Mouse (Mus musculus) spleen, adult 2 months (tissue): ENCODE data around the gene Cep164. TPM values are rescaled to one million over a fixed set of nuclear protein-coding genes. Genes with fewer than 3 reads are reported as not detected.

Experiments
- DNase-seq, 2 experiments: peaks; one replicate each; pipeline versions ENCODE4 v3.0.0 to v3.0.0-alpha.2; 2012 to 2021; ENCODE audit warnings: low spot score in 2 of 2, low read depth in 1 of 2
- H3K27ac ChIP-seq: fragments of 200-500 bp; 2 replicates; pipeline ENCODE4 v1.5.1; 2012; ENCODE audit warnings: low read length, inconsistent platforms; ENCODE audit not compliant: insufficient read depth
- H3K27me3 ChIP-seq: fragments of 200-500 bp; 2 replicates; pipeline ENCODE4 v1.6.1; 2012; ENCODE audit warnings: mild to moderate bottlenecking, moderate library complexity, low read length, inconsistent platforms; ENCODE audit not compliant: control insufficient read depth, insufficient read depth
- H3K36me3 ChIP-seq: fragments of 200-500 bp; 2 replicates; pipeline ENCODE4 v1.6.1; 2012; ENCODE audit warnings: mild to moderate bottlenecking, low read length, inconsistent platforms; ENCODE audit not compliant: control insufficient read depth, insufficient read depth
- H3K4me1 ChIP-seq: fragments of 200-500 bp; 2 replicates; pipeline ENCODE4 v1.6.1; 2011; ENCODE audit warnings: inconsistent platforms; ENCODE audit not compliant: control insufficient read depth, insufficient read depth, insufficient read length
- H3K4me3 ChIP-seq: fragments of 200-500 bp; 2 replicates; pipeline ENCODE4 v1.5.1; 2011; ENCODE audit warnings: mild to moderate bottlenecking, inconsistent platforms; ENCODE audit not compliant: insufficient read depth, insufficient read length; ENCODE audit errors: extremely low read depth
- CTCF ChIP-seq: fragments of 200-500 bp; IDR thresholded peaks from 2 replicates; pipeline ENCODE4 v1.5.1; 2011; ENCODE audit warnings: mild to moderate bottlenecking, inconsistent platforms; ENCODE audit not compliant: insufficient read depth, insufficient read length, insufficient replicate concordance; ENCODE audit errors: extremely low read depth
- POLR2A ChIP-seq: fragments of 200-500 bp; IDR thresholded peaks from 2 replicates; pipeline ENCODE4 v1.6.1; 2011; ENCODE audit warnings: low read depth, low read length, inconsistent platforms
- WGBS: fragments of 180-500 bp; shearing (Covaris S2); methylation state at CpG from one replicate; pipeline ENCODE4 v1.1.7; 2018; 5-methylcytosine and 5-hydroxymethylcytosine counted together
- polyA plus RNA-seq: library from polyadenylated mRNA; depleted of rRNA; stranded (reverse); fragments of >200 nt; gene quantifications from 2 replicates; pipeline ENCODE4 v1.2.3, GENCODE M21; 2012

The Cep164 gene
- polyA plus RNA-seq, 1 experiment: 19.6 TPM

- DNase-seq: no peak
- no peaks in the 10 kb centered on the region for H3K27me3 ChIP-seq
- H3K36me3 ChIP-seq: no peaks in the 10 kb centered on the region
- TF ChIP-seq CTCF: no peak
- no peak for TF ChIP-seq POLR2A
- WGBS: 92% methylated on average over 8 of the region's 8 CpGs
- no peak overlapping the region for H3K4me3 ChIP-seq
- no peak overlapping the region for H3K27ac ChIP-seq
- no peaks in the 10 kb centered on the region for H3K4me1 ChIP-seq
Measured at GRCm38 (mm10) chr9:45799402-45799801, 29.1 kb downstream of the Cep164 start.

DNA sequence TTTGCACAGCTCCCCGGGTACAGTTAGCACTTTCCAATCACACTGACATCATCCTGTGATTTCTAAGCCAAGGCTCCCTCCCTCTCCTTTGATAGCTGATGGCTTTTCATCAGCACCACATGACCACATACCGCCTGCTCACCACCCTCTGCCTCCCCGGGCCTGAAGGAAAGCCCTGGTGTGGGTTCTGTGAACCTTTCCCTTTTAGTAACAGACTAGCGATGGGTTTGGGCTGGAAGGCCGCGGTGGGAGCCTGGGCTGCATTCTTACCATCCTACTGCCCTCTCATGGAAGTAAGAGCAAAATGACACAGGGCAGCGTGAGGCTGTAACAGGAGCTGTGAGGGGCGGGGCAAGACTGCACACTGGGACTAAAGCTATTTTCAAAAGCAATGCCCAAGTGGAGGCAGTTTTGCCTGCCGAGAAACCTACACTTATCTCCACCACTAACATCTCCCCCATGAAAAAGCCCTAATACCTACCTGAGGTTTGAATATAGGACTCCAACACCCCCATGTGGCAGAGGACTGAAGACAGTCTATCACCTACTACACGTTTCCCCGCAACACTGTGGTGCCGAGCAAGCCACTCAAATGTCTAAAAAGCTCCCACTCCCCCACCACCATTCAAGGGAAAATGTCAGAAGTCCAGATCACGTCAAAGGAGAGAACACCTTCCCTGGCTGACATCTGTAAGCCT lies 29.9 kb downstream of the Cep164 start:
- no peaks in the 10 kb centered on the region for H3K4me1 ChIP-seq
- no peaks in the 10 kb centered on the region for H3K36me3 ChIP-seq
- no peak overlapping the region for H3K27ac ChIP-seq
- no peak overlapping the region for H3K4me3 ChIP-seq
- no peaks in the 10 kb centered on the region for H3K27me3 ChIP-seq
- WGBS: 61% methylated on average over 13 of the region's 13 CpGs
- no peak for TF ChIP-seq CTCF
- TF ChIP-seq POLR2A: no peak
- DNase-seq: no peak

DNA sequence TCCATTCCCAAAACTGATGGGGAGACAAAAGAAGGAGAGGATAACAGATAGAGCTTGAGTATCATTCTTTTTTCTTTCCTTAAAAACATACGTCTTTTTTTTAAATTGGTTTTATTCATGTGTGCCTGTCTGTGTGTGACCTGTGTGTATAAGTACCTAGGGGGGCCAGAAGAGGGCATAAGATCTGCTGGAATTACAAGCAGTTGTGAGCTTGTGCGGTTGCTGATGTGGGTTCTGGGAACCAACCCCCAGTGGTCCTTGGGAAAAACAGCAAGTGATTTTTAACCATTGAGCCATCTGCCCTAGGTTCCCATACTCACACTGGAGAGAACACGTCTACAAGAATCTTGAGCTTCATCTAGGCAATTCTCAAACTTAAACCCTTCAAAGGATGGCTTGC lies 31.2 kb downstream of the Cep164 start:
- TF ChIP-seq CTCF: no peak
- TF ChIP-seq POLR2A: no peak
- WGBS: 93% methylated on average over 3 of the region's 3 CpGs

GRCm38 (mm10) chr9:45795722-45796121 lies 32.8 kb downstream of the Cep164 start:
- WGBS: 71% methylated on average over 5 of the region's 5 CpGs

More for the DNA sequence above, 31.2 kb downstream of the Cep164 start:
- Histone ChIP-seq H3K4me3 (no peak overlapping the region), H3K4me1 (no peaks in the 10 kb centered on the region), H3K27ac (no peak overlapping the region), H3K27me3 (no peaks in the 10 kb centered on the region), H3K36me3 (no peaks in the 10 kb centered on the region)
- no peak for DNase-seq

DNA sequence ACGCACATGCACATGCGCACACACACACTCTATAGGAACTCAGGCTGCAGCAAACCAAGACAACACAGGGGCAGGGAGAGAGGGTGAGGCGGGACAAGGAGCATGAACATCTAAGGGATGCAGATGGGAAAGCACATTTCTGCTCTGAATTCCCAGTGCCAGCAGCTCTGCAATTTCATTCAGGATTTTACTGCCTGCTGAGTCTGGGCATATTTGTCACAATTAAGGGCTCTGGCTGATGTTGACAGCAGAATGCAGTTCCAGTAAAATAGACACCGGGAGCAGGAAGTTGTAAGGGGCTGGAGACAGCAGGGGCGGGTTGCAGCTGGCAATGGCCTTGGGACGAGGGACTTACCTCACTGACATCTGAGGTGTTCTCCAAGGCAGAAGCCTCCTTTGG lies 34.8 kb downstream of the Cep164 start:
- Histone ChIP-seq H3K27me3 (no peaks in the 10 kb centered on the region), H3K36me3 (no peaks in the 10 kb centered on the region)
- 88% methylated on average over 6 of the region's 6 CpGs for WGBS

More at GRCm38 (mm10) chr9:45795722-45796121, 32.8 kb downstream of the Cep164 start:
- TF ChIP-seq CTCF (no peak), POLR2A (no peak)
- DNase-seq: no peak
- Histone ChIP-seq H3K4me1 (no peaks in the 10 kb centered on the region), H3K27ac (no peak overlapping the region), H3K27me3 (no peaks in the 10 kb centered on the region), H3K36me3 (no peaks in the 10 kb centered on the region), H3K4me3 (no peak overlapping the region)

GRCm38 (mm10) chr9:45792235-45792634 lies 36.3 kb downstream of the Cep164 start:
- Histone ChIP-seq H3K4me1 (no peaks in the 10 kb centered on the region; the same call in 1 of the 2 replicates), H3K27me3 (no peaks in the 10 kb centered on the region), H3K27ac (no peak overlapping the region), H3K36me3 (no peaks in the 10 kb centered on the region), H3K4me3 (no peak overlapping the region)
- 96% methylated on average over 1 of the region's 1 CpGs for WGBS
- no peak for TF ChIP-seq POLR2A
- no peak for TF ChIP-seq CTCF
- DNase-seq: no peak

More for the DNA sequence above, 34.8 kb downstream of the Cep164 start:
- TF ChIP-seq POLR2A (no peak), CTCF (no peak)
- no peak overlapping the region for H3K27ac ChIP-seq
- H3K4me3 ChIP-seq: no peak overlapping the region
- H3K4me1 ChIP-seq: no peaks in the 10 kb centered on the region; the same call in 1 of the 2 replicates
- DNase-seq: no peak

GRCm38 (mm10) chr9:45791456-45792142 lies 36.9 kb downstream of the Cep164 start:
- no peaks in the 10 kb centered on the region; the same call in 1 of the 2 replicates for H3K4me1 ChIP-seq
- WGBS: 91% methylated on average over 8 of the region's 8 CpGs
- no peak overlapping the region for H3K27ac ChIP-seq
- H3K36me3 ChIP-seq: no peaks in the 10 kb centered on the region
- TF ChIP-seq CTCF (no peak), POLR2A (no peak)
- DNase-seq: no peak
- H3K27me3 ChIP-seq: no peaks in the 10 kb centered on the region
- no peak overlapping the region for H3K4me3 ChIP-seq
